Mouse (Mus musculus) kidney, postnatal 0 days (tissue): ENCODE results near the gene Iqce. TPM values are rescaled to one million over a fixed set of nuclear protein-coding genes. Genes with fewer than 3 reads are reported as not detected.

ENCODE experiments used
- ATAC-seq: fragments of 200-750 bp; cut with Nextera tagmentation; replicated peaks from 2 replicates; pipeline ENCODE4 v1.8.0; 2017; ENCODE audit warnings: low read depth, moderate number of reproducible peaks, moderate TSS enrichment, moderate library complexity; ENCODE audit not compliant: low FRiP score
- DNase-seq: peaks from one replicate; pipeline ENCODE4 v3.0.0-alpha.2; 2016; ENCODE audit warnings: low spot score
- H3K27ac ChIP-seq: fragments of 300-500 bp; sonication (generic); 2 replicates; pipeline ENCODE4 v1.5.1; 2014; ENCODE audit warnings: mild to moderate bottlenecking
- H3K27me3 ChIP-seq: fragments of 300-500 bp; sonication (generic); 2 replicates; pipeline ENCODE4 v1.6.1; 2014; ENCODE audit warnings: low read length, mixed read lengths; ENCODE audit not compliant: insufficient read depth
- H3K36me3 ChIP-seq: fragments of 300-500 bp; sonication (generic); 2 replicates; pipeline ENCODE4 v1.6.1; 2014; ENCODE audit warnings: low read length, mixed read lengths; ENCODE audit not compliant: insufficient read depth
- H3K4me1 ChIP-seq: fragments of 300-500 bp; sonication (generic); replicated peaks from 2 replicates; pipeline ENCODE4 v1.6.1; 2014; ENCODE audit warnings: antibody characterized with exemption, low read length, mixed read lengths; ENCODE audit not compliant: insufficient read depth
- H3K4me2 ChIP-seq: fragments of 300-500 bp; sonication (generic); 2 replicates; pipeline ENCODE4 v1.6.1; 2014; ENCODE audit warnings: mild to moderate bottlenecking, low read length, moderate library complexity, mixed read lengths
- H3K4me3 ChIP-seq: fragments of 300-500 bp; sonication (generic); replicated peaks from 2 replicates; pipeline ENCODE4 v1.5.1; 2014; ENCODE audit warnings: low read depth, low read length
- H3K9ac ChIP-seq: fragments of 300-500 bp; sonication (generic); 2 replicates; pipeline ENCODE4 v1.6.1; 2014; ENCODE audit warnings: low read depth, low read length
- H3K9me3 ChIP-seq: fragments of 300-500 bp; sonication (generic); replicated peaks from 2 replicates; pipeline ENCODE4 v1.6.1; 2016; ENCODE audit warnings: low read length, inconsistent platforms, mixed read lengths
- CTCF ChIP-seq: IDR thresholded peaks from 2 replicates; pipeline ENCODE4 v1.5.1; 2016; ENCODE audit warnings: antibody characterized with exemption, low read depth, mild to moderate bottlenecking, moderate library complexity
- WGBS: fragments of 180-500 bp; shearing (Covaris S2); extraction: QIAGEN DNeasy Blood & Tissue Kit; methylation state at CpG from one replicate; pipeline ENCODE4 v1.1.7; 2014; 5-methylcytosine and 5-hydroxymethylcytosine counted together
- polyA plus RNA-seq: library from polyadenylated mRNA; unstranded; fragments of >200 nt; fragmentation: Nextera tagmentation; extraction: Ambion mirVana; gene quantifications from 2 replicates; pipeline ENCODE4 v1.2.1, GENCODE M21; 2015

Iqce gene
- polyA plus RNA-seq, 1 experiment from 2014 or later, result 18.7 TPM

GRCm38 (mm10) chr5:140672115-140672514 is 30.1 kb downstream of the Iqce start:
- Histone ChIP-seq H3K4me3 (no peak overlapping the region), H3K9ac (no peak overlapping the region), H3K27ac (no peak overlapping the region), H3K4me2 (no peak overlapping the region), H3K4me1 (no peaks in the 10 kb centered on the region), H3K9me3 (no peaks in the 10 kb centered on the region), H3K27me3 (no peaks in the 10 kb centered on the region), H3K36me3 (peaks cover 37% of the 10 kb centered on the region)
- DNase-seq (no peak), ATAC-seq (no peak)
- whole genome bisulfite sequencing, result 85% methylated on average over 6 of the region's 6 CpGs
- no peak for TF ChIP-seq CTCF

- DNase-seq (peak; percentile 70), ATAC-seq (peak; percentile 46)
- Histone ChIP-seq H3K4me2 (no peak overlapping the region), H3K9me3 (no peaks in the 10 kb centered on the region), H3K4me1 (no peaks in the 10 kb centered on the region), H3K9ac (no peak overlapping the region), H3K36me3 (peaks cover 3% of the 10 kb centered on the region; the same call in 1 of the 2 replicates), H3K27ac (no peak overlapping the region), H3K4me3 (no peak overlapping the region), H3K27me3 (no peaks in the 10 kb centered on the region)
- TF ChIP-seq CTCF, result peak; percentile 81
- WGBS, result 44% methylated on average over 7 of the region's 7 CpGs
Observed at GRCm38 (mm10) chr5:140663621-140664180, 38.5 kb downstream of the Iqce start.

- 50% methylated on average over 17 of the region's 17 CpGs for WGBS
- H3K27ac ChIP-seq, result no peak overlapping the region; the same call in 1 of the 2 replicates
- ATAC-seq, result 0 out of 2 replicates have a peak, but pooled peaks have one; percentile 26
Observed at GRCm38 (mm10) chr5:140662741-140663592, 39.2 kb downstream of the Iqce start.

GRCm38 (mm10) chr5:140661875-140662643 is 40.1 kb downstream of the Iqce start:
- no peak for ATAC-seq
- no peaks in the 10 kb centered on the region for H3K27me3 ChIP-seq
- H3K4me1 ChIP-seq, result no peaks in the 10 kb centered on the region
- H3K4me2 ChIP-seq, result no peak overlapping the region
- H3K9me3 ChIP-seq, result no peaks in the 10 kb centered on the region
- no peak for TF ChIP-seq CTCF
- H3K36me3 ChIP-seq, result no peaks in the 10 kb centered on the region
- no peak overlapping the region for H3K4me3 ChIP-seq
- DNase-seq, result no peak
- H3K9ac ChIP-seq, result no peak overlapping the region
- WGBS, result 65% methylated on average over 12 of the region's 12 CpGs
- H3K27ac ChIP-seq, result no peak overlapping the region

More at GRCm38 (mm10) chr5:140662741-140663592, 39.2 kb downstream of the Iqce start:
- H3K27me3 ChIP-seq, result no peaks in the 10 kb centered on the region
- no peak for TF ChIP-seq CTCF
- H3K4me3 ChIP-seq, result no peak overlapping the region
- H3K36me3 ChIP-seq, result no peaks in the 10 kb centered on the region
- no peak overlapping the region for H3K4me2 ChIP-seq
- DNase-seq, result no peak
- H3K9me3 ChIP-seq, result no peaks in the 10 kb centered on the region
- no peak overlapping the region for H3K9ac ChIP-seq
- no peaks in the 10 kb centered on the region for H3K4me1 ChIP-seq

- Histone ChIP-seq H3K9ac (no peak overlapping the region), H3K27me3 (no peaks in the 10 kb centered on the region), H3K4me1 (no peaks in the 10 kb centered on the region), H3K36me3 (no peaks in the 10 kb centered on the region), H3K9me3 (no peaks in the 10 kb centered on the region), H3K4me3 (no peak overlapping the region), H3K27ac (no peak overlapping the region), H3K4me2 (no peak overlapping the region)
- ATAC-seq (no peak), DNase-seq (no peak)
- no peak for TF ChIP-seq CTCF
- WGBS, result 61% methylated on average over 8 of the region's 8 CpGs
Observed at GRCm38 (mm10) chr5:140661427-140661826, 40.8 kb downstream of the Iqce start.

GRCm38 (mm10) chr5:140660398-140660797 is 41.8 kb downstream of the Iqce start:
- H3K27ac ChIP-seq, result no peak overlapping the region
- H3K4me2 ChIP-seq, result no peak overlapping the region
- 62% methylated on average over 1 of the region's 1 CpGs for WGBS
- no peaks in the 10 kb centered on the region for H3K9me3 ChIP-seq
- no peaks in the 10 kb centered on the region for H3K36me3 ChIP-seq
- H3K27me3 ChIP-seq, result no peaks in the 10 kb centered on the region
- H3K9ac ChIP-seq, result no peak overlapping the region
- H3K4me3 ChIP-seq, result no peak overlapping the region
- ATAC-seq, result no peak
- no peaks in the 10 kb centered on the region for H3K4me1 ChIP-seq
- no peak for DNase-seq
- no peak for TF ChIP-seq CTCF
